Mouse (Mus musculus) kidney, adult 18-20 months (tissue): ENCODE data around the gene Osbpl10.

Experiments used
- DNase-seq: peaks from one replicate; pipeline ENCODE4 v3.0.0; 2021

Osbpl10 gene

DNA sequence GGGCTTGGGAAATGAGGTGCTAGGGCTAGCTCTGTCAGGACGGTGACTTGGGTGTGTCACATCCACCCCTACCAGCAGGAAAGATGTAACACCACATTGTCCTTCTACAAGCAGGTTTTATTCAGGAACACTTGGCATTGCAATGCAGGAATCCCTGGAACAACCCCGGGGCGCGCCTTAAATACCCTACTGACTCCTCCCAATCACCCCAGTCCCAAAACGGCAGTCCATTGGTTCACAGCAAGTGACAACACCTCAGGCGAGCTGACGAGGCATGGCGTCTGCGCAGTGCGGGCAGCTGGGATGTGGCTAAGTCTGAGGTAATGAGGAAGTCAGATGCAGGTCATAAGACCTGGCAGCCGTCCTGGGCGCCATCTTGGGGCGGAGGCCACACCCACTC, 191.2 kb downstream of the Osbpl10 start:
- DNase-seq: no peak

DNA sequence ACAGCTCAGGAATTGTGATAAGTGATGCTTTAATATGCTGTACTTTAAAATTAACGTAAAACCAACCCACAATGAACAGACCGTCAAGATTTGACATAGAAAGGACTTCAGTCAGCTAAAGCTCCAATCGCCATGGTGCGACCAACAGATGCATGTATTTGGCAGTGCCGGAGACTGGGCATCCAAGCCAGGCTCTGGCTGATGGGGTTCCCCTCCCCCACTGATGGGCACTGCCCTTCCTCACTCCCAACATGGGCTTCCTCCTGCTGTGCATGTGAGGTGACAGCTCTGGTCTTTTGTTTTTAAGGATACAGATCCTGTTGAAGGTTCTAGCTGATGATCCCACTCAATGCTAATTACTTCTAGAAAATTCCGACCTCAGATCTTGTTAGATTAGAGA, 193.7 kb downstream of the Osbpl10 start:
- DNase-seq: no peak

DNA sequence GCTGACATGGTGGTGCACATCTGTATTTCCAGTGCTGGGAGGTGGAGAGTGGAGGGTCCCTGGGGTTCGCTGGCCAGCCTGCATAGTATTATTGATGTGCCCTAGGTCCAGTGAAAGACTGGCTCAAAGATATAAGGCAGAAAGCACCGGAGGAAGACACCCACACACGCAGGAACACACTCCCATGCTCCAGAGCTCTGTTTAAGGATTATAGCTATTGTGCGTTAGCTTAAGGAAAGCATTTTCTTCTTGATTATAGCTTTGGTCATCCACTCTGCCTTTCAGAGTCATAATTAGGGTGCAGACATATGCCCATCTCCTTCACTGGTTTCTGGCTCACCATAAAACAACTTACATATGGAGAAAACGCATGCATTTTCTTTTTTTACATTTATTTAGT, 200.8 kb downstream of the Osbpl10 start:
- no peak for DNase-seq

DNA sequence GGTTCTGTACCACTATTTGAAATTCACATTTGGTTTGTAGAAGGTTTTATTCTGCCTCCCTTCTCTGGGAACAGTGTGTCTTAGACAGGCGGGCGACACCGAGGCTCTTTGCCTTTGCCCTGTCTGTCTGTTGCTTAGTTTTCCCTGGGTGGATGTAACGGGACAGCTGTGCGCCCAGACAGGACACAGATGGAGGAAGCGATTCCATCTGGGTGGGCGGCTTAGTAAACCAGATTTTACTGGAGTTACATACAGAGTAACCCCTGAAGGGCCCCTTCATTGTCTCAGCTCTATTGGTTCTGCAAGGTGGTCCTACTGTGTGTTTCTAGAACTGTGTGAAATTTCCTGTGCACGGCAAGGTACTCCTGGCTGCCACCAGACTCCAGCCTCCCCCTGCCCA, 201.6 kb downstream of the Osbpl10 start:
- DNase-seq: no peak

DNA sequence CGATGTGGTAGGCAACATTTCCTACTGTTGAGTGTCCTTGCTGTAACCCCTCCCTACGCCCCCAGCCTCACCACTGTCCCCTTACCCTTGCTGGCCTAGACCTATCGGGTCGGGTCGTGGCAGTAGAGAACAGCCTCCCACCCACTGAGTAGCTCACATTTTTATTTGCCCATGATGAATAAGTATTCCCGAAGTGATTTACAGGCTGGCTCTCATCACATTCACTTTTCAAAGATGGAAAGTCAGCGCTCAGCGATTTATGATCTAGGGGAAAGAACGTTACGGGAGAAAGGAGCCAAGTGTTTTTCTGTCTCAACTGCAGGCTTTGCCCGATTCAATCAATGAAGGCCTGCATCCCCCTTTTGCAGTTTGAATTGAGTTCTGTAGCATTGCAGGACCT, 208.0 kb downstream of the Osbpl10 start:
- DNase-seq: no peak

DNA sequence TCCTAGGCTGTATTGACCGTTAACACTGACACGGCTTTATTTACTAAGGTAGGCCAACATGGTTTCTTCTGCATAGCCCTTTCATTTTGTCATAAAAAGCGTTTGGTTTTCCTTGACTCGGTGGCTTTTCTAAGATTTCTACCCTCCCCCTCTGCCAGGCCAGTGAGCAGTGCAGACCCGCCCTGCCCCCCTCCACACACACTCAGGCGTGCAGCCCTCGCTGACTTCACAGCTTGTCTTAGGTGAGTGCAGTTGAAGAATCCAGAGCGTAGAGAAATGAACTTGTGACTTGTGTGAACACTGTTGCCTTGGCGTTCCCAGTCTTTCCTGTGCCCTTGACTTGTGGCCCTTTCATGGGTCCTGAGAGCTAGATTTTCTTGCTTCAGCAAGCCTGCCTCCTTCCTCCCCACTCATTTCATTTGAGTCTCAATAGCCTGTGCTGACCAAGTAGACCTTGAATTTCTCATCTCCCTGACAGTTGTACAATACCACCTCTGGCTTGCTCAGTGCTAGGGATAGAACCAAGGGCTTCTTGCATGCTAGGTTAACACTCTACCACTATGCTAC, 212.1 kb downstream of the Osbpl10 start:
- DNase-seq: no peak

DNA sequence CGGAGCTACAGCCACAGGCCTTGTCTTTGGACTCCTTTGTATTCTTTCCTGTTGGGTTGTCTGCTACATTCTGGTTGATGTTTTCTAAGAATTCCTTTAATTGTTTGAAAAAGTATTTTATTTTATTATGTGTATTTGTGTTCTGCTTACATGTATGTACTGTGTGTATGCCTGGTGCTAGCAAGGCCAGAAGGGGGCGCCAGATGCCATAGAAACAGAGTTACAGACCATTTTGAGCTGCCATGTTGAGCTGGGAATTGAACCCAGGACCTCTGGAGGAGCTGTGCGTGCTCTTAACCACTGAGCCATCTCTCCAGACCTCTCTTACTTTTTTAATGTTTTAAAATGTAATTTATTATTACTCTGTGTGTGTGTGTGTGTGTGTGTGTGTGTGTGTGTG, 214.5 kb downstream of the Osbpl10 start:
- DNase-seq: no peak

DNA sequence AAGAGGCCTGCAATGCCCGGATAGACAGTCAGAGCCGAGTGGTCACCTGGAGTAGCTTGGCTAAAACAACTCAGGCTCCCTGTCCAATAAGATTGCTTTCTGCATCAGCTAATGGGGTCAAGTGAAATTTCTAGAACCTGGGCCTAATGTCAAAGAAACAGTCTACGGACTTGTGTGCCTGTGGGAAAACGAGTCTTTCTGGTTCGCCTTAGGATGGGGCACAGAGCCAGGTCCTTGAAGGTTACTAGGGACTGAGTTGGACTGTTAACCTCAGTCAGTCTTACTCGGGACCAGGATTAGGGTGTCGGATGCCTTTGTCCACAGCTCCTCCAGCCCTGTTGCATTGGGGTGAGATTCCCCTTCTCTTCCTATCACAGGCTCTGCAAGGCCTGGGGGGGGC, 218.7 kb downstream of the Osbpl10 start:
- peak; percentile 9 for DNase-seq

DNA sequence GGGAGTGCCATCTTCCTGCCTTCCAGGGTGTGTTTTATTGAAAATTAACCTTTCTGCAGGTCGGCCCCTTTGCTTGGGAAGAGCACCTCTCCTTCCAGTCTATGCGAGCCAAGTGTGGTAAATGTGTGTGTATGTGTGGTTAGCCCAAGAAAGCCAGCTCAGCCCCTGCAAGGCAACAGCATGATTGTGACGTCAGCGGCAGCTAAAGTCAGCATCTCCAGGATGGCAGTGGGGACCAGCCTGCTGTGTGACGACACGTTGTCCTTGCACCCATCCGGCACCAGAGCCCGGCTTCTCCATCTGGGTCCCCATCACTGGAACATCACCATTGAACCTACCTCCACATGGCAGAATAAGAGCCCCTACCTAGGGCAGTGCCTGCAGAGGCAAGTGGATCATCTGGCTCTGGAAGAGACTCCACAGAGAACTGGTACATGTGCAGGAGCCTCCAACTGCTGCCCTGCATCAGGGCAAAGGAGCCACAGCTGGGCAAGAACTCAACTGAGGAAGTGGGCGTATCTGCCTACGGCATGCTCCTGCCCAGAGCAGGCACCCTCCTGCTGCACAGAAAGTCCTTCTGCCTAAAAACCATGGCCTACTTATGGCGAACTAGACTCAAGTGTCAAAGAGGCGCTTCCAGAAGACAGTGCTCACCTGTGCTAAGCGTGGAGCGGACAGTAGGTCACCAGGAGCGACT, 221.9 kb downstream of the Osbpl10 start:
- DNase-seq: no peak

DNA sequence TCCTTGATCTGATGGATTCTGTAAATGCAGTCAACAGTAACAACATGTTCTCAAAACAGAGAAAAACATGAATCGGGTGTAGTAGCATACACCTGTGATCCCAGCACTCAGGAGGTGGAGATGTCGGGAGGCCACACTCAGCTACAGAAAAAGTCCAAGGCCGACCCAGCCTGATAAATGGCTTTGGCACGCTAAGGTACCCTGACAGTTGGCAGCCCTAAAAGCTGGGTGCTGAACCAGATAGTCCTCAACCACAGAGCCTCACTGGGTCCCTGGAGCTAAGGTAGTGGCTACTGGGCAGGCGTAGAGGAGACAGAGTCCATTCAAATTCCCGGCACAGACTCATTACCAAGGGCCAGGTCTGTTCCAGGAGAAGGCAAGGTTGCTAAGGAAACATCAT, 222.9 kb downstream of the Osbpl10 start:
- DNase-seq: no peak

DNA sequence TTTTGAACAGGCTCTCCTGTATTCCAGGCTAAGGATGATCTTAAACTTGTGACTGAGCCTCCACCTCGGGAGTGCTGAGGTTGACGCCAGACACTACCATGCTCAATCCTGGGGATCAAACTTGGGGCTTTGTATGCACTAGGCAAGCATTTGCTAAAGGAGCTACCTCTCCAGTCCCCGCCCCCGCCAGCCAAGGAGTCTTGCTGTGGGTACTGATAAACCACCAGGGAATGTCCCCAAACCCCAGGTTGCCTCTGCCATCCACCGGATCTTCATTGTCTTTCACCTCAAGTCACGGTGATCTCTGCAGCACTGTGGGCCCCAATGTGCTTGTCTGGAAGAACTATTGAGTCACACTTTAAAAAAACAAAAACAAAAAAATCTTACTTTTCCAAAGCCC, 224.8 kb downstream of the Osbpl10 start:
- DNase-seq: no peak

DNA sequence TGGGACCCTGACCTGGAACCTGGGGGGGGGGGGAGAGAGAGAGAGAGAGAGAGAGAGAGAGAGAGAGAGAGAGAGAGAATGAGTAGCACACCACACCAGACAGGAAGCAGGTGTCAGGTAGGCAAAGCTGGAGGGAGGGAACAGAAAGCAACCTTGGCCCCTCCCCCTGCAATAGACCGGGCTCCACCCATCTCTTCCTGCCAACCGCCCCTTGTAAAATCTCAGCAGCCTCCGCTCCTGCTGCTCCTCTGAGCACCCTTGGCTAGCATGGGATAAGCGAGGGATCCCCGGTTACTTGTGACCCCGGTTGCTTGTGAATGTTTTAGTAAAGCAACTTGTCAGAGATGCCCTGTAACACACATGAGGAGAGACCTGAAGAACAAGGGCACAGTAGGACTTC, 227.1 kb downstream of the Osbpl10 start:
- DNase-seq: no peak

DNA sequence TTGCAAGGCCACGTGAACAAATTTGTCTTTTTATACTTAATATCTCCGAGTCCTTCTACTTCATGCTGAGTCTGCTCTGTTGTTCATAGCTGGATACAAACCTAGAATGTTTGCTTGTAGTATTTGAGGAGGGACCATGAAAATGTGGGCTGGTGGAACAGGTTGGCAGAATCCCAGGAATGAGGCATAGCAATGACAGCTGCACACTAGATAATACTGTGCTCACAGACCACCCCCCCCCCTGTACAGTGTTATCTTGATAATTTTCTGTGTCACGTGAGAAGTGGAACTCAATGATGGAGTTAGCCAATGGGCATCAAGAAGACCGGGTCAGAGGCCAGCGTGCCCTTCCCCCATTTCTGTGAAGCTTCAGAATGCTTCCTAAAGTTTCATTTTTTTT, 227.8 kb downstream of the Osbpl10 start:
- no peak for DNase-seq

DNA sequence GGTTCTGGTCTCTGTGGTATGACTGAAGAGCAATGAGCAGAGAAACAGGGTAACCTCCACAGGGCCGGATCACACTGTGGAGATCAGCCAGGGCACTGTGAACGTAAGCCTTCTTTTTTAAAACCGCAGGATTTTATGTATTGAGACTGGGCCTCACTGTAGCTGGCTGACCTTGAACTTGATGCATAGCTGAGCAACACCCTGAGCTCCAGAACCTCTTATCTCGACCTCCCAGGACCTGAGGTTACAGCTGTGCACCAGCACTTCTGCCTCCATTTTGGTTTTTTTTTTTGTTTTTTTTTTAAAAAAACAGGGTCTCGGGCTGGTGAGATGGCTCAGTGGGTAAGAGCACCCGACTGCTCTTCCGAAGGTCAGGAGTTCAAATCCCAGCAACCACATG, 231.4 kb downstream of the Osbpl10 start:
- DNase-seq: no peak

DNA sequence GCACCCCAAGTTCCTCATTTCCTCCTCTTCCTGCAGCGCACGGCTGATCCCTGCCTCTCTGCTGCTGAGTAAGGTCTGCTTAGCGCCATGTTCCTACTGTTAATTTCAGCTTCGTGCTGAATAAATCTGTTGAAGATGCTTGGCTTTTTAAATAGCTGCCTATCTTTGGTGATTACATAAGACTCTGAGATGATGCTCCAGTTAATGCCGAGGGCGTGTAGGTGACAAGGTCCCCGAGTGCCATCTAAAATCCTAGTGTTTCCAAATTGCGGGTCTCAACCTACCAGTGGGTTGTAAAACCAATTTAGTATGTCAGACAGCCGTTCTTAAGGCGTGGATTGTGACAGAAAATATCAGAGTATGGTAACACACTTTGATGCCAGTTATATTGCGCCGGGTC, 232.2 kb downstream of the Osbpl10 start:
- no peak for DNase-seq

DNA sequence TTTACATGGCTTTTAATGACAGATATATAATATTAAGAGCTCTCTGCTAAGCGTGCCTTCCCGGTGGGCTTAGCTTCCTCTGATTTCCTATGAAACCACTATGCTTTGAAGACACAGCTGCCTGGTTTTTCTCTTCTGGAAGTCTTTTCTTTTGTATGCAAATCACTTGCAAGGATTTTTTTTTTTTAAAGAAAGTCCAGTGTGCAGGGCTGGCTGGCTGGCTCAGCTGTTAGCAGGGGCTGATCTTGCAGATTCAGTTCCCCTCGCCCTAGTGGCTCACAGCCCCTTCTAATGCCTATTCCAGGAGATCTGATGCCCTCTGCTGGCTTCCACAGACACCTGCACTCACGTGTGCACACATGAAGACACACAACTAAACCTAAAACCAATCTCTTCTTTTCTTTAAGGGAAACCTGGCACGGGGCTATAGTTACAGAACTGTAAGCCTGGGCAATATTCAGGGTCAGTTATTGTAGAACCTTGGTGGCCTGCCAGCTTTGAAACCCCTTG, 235.4 kb downstream of the Osbpl10 start:
- no peak for DNase-seq

DNA sequence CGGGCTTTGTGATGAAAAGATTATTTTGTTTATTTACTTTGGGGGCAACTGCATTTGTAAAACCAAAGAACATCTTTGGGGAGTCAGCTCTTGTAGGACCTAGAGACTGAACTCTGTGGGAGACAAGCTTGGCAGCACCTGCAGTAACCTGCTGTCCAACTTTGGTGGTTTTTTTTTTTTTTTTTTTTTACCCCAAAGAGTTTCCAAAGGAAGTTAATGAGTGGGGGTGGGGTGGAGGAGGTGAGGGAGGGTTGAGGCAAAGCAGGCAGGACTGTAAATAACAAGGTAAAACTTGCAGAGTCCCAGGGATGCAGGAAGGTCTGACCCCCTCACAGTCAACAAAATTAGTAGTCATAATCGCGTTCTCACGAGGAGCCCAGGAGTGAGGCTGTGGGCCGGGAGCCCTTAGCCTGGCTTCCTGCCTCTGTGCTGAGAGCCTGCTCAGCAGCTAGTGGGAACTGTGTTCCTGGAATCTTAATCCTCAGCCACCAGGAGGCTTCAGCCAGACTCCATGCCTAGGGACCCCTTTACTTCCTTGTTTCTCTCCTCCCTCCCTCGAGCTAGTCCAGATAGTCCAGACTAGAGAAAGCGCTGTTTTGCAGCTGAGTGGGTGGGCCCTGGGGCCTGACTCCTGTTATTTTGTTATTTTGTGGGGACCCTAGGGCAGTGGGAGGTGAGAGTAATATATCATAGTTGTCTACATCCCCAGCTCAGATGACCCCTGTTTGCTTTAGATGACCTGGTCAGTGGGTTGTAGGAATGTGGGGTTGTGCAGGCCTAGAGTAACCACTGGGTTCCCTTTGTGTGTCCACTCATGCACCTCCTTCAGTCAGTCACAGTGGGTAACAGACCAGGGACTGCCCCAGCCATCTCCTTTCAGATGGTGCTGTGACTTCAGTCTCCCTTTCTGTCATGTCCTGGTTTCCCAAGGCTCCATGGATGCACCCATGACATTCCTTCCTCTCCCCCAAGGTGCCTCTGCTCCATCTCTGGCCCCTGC, 236.5 kb downstream of the Osbpl10 start:
- DNase-seq: no peak

DNA sequence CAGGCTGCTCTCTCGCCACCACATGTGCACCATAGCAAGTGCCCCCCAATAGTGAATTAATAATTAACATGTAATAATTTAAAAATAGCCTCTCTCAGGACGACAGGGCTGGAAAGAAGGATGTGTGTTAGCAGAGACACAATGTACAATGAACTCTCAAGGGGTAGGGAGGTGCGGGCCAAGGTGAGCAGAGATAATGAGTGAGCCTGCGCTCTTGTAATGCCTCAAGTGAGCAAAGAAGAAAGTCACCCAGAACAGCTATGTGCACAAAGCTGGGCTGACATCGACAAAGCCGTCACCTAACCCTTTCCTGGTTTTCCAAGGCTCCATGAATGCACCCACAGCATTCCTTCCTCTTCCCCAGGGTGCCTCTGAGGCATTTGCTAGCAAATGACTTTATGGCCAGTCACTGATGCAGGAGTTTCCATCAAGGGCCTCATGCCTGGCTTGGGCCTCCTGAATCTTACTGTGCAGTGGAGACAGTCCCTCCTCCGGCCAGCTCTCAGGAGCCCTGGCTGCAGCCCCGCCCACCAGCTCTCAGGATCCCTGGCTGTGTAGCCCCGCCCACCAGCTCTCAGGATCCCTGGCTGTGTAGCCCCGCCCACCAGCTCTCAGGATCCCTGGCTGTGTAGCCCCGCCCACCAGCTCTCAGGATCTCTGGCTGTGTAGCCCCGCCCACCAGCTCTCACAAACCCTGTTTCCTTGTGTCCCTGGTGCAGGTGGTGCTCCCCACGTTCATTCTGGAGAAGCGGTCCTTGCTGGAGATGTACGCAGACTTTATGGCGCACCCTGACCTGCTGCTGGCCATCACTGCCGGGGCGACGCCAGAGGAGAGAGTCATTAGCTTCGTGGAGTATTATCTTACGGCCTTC, 237.7 kb downstream of the Osbpl10 start:
- DNase-seq: peak; percentile 15

DNA sequence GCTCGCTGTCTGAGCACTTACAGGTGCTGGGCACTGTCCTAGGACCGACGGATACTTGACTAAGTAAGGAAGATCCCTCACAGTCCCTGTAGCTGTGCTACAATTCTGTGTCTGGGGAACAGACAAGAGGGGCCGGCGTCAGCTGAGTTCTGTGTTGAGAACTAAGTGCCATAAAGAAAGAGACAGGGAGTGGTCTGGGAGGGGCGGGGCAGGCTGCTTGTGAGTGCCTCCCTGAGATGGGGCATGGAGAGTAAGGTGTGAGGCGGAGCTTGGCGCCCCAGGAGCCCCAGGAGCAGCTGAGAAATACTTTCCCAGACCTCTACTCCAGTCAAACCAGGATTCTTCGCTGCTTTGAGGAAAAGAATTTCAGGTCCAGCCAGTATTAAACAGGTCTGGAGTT, 239.6 kb downstream of the Osbpl10 start:
- no peak for DNase-seq

DNA sequence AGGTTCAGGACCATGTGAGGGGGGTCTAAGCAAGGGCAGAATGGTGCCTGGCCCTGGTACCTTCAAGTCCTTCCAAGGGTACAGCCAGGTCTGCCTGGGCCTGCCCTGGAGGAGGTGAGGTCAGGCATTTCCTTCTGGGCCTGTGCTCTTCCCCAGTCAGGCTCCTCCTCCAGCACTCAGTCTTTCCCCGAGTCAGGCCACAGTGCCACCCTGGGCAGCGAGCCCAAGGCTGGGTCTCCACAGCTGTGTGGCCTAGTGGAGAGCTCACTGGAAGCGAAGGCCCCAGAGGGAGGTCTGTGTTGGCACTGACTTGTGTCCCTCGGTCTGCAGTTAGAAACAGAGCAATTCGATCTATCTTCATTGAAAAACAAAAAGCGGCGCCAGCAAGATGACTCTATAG, 242.1 kb downstream of the Osbpl10 start:
- DNase-seq: no peak

DNA sequence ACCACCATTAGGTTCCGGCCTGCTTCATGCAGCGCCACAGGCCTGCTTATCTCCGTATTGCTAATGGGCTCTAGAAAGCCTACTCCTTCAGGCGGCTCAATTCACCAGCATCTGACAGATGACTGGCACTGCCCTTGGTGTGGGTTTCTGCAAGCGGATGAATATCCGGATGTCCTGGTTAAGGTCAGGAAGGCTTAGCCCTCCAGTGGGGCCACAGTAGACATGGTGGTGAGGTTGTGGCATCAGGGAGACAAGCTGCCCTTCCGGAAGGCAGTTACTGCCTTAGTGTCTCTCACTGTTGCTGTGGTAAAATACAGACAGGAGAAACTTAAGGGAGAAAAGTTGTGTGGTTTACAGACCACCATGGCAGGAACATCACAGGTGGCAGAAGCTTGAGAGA, 242.9 kb downstream of the Osbpl10 start:
- DNase-seq: no peak

DNA sequence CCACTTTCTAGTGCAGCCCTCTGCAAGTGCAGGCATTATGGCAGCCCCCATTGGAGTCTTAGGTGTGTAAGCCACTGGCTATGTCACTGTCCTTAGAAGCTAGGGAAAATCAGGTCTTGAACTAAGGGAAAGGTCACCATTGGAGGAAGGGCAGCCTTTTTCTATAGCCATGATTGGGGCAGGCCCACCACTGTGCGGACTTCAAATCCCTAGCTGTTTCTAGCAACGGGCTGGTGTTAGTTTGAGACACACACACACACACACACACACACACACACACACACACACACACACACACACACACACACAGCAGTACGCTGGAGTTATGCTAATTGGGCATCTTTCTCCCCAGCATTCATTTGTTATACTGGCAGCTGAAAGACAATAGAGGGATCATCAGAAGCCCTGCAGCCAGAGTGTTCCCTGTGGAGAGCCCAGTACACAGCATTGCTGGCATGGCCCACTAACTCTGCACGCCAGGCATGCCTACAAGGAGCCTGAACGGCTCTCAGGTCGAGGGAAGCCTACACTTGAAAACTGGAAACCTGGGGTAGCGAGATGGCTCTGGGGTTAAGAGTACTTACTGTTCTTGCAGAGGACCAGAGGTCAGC, 246.5 kb downstream of the Osbpl10 start:
- DNase-seq: no peak
